Mouse (Mus musculus): ENCODE measurements around the gene St13.

Gene St13

DNA sequence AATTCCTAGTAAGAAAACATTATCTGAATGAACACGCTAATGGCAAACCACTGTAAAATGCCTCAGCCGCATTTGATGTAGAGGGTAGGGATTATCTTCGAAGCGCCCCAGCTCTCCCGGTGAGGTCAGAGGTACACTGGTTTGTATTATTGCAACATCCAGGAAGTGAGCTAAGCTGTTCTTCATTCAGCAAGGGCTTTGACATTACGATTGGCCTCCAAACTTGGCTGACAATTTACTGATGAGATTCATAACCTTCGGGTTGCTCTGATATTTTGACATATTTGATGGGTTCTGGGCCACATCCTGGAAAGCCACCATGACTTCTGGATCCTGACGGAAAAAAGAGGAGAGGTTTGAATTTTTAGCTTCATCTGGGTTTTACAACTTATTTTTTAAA, 34.6 kb downstream of the St13 start:
- DNase-seq (ENCODE audit: low spot score), result no peak

DNA sequence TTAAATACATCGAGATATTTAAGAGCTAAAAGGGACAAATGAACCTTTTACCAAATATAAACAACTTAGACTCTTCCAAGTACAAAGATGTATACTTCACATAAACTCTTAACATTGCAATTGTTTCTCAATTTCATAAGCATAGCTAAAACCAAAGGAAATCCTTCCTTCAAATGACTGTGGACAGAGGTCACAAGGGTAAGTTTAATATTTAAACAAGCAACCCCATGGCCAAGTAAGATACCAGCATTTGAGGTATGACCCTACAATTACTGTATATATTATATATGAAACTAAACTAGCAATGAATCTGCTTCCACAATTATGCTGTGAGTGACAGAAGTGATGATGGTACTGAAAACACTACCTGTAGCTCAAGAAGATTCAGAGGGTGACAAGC, 35.6 kb downstream of the St13 start:
- DNase-seq (ENCODE audit: low spot score), result no peak

DNA sequence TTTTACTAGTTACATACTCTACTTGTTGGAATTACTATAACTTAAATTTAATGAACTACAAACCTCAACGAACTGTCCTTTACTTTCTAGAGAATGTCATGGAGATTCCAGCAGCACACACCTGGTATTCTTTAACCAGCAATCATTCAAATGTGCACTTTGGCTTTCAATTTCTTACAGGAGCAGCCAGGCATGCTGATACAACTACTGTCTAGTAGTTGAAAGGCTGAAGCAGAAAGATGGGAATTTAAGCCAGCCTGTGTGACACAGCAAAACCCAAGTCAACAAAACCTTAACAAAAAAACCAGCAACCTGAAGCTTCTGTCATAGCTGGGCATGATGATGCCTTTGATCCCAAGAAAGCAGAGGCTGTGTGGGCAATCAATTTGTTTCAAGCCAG, 37.4 kb downstream of the St13 start:
- DNase-seq (ENCODE audit: low spot score), result no peak

DNA sequence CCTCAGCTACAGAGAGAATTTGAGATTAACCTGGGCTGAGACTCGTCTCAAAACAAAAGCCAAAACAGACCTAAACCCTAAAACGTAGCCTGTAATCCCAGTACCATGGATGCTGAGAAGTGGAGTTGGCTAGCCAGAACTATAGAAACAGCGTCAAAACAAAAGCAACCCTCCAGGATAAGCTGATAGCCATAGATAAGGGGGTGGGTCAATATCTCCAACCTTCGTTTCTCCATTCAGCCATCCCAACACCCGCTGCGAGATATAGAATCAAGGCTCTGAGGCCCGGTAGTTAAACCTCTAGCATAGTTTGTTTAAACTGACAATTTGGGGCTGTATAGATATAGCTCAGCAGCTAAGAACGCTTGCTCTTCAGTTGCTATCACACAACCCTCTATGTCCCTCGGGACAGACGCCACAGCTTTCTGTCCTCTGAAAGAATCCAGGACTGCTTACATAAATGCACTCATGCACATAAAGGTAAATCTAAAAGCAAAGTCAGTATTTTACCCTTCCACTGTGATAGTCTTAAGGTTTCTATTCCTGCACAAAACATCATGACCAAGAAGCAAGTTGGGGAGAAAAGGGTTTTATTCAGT, 38.4 kb downstream of the St13 start:
- no peak for DNase-seq (ENCODE audit: low spot score)

DNA sequence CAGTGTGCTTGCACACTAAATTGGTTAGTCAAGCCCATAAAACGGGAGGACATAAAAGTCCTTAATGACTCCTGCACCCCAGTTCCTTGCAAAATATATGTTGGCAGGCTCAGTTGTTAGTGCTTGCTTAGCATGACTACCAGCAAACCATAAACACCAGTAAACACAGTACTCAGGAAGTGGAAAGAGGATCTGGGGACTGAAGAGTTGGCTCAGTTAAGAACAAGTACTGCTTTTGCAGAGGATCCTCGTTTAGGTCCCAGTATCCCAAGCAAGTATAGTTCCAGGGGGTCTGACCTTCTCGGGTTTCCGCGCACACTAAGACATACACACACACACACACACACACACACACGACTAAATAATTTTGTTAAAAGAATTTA, 38.9 kb downstream of the St13 start:
- no peak for DNase-seq (ENCODE audit: low spot score)

DNA sequence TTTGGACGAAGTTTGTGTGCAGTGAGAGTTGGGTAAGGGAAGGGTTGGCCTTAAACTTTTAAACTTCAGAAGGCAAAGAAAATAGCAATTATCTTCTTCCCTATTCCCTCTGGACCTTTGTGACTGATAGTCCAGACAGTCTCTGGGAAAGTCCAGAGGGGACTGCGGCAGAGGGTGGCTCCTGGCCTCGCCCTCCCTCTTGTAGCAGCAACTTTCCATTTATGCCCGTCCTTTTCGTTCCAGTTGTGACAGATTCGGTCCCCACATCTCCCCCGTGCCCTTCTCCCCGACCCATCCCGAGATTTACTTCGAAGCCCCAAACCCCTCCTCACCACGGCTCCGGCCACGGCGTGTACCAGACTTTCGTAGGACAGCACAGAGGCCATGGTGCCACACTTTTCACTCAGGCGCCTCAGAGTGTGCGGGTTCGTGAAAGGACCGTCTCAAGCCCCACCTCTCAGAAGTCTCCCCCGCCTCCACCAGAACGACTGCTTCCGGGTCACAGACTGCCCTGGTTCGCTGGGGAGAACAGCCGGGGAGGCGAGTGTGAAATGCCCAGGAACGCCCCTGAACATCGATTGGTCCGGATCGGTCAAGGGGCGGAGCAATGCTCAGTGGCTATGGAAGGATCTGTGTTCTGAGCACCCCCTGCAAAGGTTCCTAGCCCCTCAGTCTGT, 39.4 kb downstream of the St13 start, which contains the start of gene Slc25a17:
Gene Slc25a17, minus strand, starts transcription at position 468 of the 677 bp plus-strand sequence.
- DNase-seq (ENCODE audit: low spot score), result peak; percentile 92

DNA sequence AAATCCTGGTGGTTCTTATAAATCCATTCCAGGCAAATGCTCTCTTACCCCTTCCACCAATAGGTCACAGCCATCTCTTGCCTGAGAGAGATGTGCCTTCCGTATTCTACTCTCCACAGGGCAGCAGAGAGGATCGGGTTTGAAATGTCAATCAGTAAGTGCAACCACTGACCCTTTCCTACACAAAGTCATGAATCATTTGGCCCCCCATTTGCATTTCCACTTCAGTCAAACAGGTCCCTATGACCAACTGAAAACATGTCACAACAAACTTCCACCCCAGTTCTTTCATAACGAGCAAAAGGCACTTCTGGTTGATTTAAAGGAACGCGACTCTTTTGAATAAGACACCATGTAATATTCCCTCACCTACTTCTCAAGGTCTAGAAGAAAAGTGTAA, 40.5 kb downstream of the St13 start:
- DNase-seq (ENCODE audit: low spot score), result no peak

DNA sequence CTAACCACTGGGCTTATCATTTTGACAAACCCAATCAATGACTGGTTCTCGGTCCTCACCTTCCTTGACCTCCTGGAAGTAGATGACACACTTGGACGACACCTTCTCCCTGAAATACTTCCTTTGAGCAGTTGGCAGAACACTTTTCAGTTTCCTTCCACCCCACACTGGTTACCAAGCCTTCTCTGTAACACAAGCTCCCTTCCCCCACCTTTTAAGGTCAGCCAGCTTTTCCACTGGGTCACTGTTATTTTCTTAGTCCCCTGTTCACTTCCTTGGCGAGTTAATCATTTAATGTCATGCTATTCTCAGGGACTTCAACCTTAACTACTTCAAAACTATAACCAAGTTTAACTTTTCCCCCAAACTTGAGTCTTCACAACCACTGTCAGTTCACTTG, 40.9 kb downstream of the St13 start:
- DNase-seq (ENCODE audit: low spot score), result no peak

DNA sequence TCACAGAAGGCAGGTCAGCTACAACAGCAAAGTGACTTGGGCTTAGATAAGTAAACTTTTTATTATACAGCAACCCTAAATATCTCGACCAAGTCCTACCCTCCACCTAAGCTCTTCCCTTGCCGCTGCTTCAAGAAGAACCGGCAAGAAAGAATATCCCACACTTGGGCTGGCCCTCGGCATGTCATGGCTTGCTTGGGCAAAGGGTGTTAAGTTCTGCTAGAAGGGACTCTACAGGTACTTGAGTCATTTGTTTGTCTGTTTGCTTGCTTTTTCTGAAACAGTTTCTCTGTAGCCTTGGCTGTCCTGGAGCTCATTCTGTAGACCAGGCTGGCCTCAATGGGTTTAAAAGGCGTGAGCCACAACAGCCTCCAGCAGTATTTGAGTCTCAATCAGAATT, 42.9 kb downstream of the St13 start:
- DNase-seq (ENCODE audit: low spot score), result no peak

DNA sequence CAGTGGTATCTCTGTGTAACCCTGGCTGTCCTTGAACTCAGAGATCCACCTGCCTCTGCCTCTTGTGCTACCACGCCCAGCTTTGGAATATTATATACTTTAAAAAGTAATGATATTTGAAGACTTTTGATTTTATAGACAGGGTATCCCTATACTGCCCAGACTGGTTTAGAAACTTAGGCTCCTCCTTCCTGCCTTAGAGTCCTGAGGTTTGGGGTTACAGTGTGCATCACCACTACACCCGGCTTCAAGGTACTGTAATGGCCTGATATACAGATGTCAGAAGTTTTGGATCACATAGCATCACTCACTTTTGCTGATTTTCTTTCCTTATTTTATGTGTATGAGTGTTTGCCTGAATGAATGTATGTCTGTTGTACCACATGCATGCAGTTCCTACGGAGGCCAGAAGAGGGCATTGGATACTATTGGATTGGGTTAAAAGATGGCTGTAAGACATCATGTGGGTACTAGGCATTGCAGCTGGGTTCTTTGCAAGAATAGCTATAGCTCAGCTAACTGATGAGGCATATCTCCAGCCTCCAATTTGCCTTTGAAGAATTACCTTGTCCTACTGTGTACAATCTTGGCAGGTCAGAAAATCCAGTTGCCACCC, 44.6 kb downstream of the St13 start:
- DNase-seq (ENCODE audit: low spot score), result no peak

DNA sequence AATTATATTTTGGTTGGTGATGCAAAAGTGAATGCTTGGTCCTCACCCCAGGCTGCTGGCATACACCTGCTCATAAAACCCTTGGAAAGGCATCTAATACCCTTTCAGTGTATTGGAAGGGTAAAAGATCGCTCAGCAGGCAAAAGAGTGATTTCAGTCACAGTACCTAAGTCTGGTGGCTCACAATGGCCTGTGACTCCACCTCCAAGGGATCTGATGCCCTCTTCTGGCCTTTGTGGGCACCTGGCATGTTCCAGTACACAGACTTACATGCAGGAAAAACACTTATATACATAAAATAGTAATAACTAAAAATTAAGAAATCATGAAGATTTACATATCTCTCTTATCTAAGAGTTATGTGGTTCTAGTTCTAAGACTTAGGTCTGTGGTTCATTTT, 47.2 kb downstream of the St13 start:
- no peak for DNase-seq (ENCODE audit: low spot score)

DNA sequence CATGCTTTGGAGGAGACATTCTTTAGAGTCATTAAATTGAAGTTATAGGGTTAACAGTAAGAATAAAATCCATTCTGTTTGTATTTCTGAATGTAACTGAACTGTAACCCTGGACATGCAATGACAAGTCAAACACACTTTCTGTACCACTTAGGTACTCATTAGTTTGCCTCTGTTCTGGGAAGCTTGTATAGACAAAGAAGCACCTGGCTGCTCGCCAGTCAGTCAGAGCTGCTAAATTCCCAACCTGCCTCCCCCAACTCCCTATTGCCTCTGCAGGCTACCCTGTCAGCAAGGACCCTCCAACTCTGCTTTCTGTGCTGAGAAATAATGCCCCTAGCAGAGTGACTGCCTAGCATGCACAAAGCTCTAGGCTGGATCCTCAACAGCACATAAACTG, 49.5 kb downstream of the St13 start:
- DNase-seq (ENCODE audit: low spot score), result no peak

DNA sequence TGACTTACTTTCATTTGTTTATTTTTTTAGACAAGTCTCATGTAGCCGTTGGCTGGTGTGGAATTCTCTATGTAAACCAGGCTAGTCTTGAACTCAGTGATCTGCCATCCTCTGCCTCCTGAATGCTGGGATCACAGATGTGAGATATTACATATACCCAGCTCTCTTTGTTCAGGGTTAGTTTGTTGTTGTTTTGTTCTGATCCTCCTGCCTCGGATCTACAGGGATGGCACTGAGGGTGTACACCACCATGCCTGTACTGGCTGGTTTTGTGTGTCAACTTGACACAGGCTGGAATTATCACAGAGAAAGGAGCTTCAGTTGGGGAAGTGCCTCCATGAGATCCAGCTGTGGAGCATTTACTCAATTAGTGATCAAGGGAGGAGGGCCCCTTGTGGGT, 51.5 kb downstream of the St13 start:
- no peak for DNase-seq (ENCODE audit: low spot score)

DNA sequence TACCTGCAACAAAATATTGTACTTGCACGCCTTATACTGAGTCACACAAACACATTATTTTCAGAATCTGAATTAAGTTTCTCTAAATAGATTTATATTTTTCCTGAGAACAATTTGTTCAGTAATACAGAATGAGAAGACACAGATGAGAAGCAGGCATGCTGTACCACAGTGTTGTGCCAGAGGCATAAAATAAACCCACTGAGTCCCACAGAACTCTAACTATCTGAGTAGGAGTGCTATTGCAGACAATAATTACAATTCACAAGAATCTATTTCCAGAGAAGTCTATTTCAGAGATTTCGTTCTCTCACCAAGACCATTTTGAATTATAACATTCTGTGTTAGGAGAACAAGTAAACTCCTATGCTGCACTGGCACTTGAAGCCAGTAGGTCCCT, 52.4 kb downstream of the St13 start:
- no peak for DNase-seq (ENCODE audit: low spot score)

DNA sequence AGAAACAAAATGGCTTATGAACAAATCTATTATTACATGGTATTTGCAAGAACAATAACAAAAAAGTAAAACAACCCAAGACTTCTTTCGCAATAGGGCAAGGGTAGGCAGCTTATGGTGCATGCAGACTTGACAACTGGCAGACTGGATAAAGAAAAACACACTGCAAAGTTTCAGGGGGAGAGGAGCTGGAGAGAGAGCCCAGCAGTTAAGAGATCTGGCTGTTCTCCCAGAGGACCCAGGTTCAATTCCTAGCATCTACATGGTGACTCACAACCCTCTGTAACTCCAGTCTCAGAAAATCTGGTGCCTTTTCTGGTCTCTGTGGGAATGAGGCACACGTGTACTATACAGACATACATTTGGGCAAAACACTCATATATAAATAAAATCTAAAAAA, 58.5 kb downstream of the St13 start:
- DNase-seq (ENCODE audit: low spot score), result no peak

DNA sequence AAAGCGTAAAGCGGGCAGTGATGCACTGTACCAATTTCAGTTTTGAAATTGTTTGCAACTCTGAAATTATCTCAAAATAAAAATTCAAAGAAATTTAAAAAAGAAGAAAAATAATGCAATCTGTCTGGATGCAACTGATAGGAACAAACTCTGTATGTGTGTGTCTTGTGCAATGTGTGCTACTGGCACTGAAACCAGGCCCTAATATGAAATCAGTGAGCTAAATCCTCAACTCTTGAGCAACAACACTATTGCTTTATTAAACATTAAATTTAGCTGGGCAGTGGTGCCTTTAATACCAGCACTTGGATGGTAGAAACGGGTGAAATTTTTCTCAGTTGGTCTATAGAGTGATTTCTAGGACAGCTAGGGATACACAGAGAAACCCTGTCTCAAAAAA, 60.7 kb downstream of the St13 start:
- DNase-seq (ENCODE audit: low spot score), result no peak

DNA sequence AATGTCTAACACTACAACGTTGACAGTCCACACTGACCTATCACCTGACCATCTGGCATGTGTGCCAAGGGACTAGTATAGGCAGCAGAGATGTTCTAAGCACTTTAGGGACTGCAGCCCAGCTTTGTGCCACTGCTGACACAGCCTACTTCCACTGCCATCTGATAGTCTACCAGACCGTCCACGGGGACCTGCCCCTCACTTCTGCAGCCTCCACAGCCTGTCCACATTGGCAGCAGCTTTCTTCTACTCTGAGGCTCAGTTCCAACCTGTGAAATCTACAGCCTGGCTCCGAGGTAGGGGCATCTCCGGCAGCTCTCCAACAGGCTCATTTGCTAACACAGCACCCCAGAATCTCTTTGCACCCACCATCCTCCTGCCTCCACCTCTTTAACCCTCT, 63.4 kb downstream of the St13 start:
- DNase-seq (ENCODE audit: low spot score), result no peak

DNA sequence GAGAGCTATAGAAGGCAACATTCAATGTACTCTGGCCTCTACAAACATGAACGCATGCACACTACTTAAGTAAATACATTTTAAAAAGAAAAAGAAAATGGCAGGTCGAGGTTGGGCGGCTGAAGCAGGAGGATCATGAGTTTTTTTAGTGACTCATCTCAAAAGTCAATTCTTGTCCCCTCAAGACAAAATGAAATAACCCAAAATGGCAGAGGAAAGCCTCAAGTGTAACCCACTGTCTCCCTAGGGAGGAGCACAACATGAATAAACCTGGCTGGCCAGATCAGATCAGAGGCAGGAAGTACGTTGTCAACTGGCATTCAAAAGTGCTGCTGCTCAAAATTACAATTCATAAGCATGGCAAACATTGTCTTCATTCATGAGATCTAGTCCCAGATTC, 67.4 kb downstream of the St13 start:
- no peak for DNase-seq (ENCODE audit: low spot score)

DNA sequence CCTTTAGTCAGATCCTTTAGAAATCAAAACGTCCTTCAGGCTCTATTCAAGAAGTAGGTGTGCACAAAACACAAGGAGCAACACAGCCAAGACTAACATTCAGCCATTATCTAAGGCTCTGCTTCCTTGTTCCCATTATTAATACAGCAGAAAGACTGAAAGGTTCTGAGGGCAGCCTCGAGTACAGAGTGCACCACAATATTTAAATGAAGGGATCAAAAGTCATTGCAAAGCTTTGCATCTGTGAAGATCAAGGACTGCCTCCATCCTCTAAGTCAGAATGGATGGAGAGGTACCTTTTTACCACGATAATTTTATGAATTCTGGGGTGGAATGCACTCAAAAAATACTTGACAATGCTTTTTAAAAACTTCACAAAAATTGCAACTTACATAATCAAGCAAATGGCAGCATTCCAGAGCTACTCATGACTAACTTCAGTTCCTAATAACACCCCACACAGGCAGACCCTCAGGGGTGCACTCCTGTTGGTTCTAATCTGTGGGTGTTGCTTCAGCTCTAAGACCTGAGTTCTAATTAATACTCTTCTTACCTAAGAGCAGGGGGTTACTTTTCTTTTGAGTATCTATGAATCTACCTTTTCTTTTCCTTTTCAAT, 69.0 kb downstream of the St13 start:
- no peak for DNase-seq (ENCODE audit: low spot score)

DNA sequence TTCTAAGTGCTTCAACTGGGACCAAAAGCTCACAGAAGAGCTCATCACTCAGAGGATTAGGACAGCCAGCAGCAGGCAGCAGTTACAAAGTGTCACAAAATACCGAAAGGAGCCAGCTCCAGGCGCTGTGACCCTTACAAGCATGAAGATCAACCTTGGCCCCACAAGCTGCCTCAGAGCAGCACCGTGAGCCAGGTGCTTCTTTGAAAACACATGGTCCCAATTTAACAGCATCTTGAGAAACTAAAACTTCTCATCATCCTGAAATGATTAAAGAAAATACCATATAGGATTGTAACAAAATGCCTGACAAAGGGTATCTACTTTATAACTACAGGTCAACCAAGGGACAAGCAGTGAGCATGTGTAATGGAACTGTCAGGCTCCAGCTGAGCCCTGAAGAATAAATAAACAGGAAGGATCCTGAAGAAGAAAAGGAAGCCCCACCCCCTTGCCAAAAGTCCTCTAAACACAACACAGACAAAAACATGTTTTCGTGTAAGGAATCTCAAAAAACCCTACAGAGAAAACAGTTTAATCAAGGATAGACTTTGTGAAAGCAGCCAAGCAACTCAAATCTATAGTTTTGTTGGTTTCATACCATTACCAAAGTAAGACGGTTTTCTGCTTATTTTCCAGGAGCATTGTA, 70.0 kb downstream of the St13 start:
- DNase-seq (ENCODE audit: low spot score), result no peak

DNA sequence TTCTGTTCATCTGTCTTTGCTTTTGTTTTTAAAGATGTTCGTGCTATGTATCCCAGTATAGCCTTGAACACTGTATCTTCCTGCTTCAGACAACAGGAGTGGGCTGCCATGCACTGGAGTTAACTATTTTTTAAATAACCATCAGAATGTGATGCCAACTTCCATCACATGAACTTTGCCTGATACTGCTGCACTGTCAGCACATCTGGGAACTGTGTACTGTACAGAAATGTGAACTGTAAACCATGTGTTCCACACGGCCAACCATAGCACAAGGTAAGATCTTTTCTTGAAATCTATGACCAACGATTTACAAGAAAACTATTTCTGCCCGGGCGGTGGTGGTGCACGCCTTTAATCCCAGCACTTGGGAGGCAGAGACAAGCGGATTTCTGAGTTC, 72.4 kb downstream of the St13 start:
- DNase-seq (ENCODE audit: low spot score), result no peak

DNA sequence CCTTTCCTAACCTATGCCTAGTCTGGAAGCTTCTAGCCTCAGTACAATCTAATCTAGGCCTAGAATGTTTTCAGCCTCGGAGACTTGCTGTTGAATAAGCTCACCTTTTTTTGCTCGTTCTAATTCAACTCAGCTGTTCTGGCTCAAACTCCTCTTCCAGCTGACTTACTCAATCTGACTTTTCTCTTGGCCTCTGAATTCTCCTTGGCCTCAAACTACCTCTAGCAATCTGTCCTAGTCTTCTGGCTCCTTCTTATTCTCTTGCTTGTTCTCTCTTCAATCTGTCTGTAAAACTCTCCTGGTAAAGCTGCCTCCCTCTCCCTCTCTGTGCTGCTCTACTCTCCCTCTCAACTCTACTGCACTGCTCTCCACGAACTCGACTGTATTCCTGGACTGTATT, 74.9 kb downstream of the St13 start:
- no peak for DNase-seq (ENCODE audit: low spot score)

DNA sequence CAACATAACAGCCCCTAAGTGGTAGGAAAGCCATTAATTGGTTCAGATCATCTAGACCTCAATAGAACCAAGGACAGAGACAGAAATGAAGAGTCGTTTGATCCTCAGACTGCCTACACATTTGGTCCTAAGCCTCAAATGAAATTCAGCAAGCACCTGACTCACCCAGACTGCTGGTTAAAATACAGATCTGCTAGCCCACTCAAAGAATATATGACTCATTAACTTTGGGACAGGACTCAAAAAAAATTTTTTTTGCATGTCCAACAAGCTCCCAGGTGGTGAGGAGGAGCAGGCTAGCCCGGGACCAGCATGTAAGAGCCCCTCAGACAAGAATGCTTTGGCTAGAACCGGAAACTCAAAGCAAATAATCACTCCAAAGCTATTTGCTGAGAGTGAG, 79.7 kb downstream of the St13 start:
- no peak for DNase-seq (ENCODE audit: low spot score)
